Mouse (Mus musculus) MEL (cell line): ENCODE measurements around the gene Pex11a. TPM values are rescaled to one million over a fixed set of nuclear protein-coding genes. Genes with fewer than 3 reads are reported as not detected.

ENCODE experiments used
- DNase-seq: peaks from one replicate; pipeline ENCODE4 v3.0.0; 2011; ENCODE audit warnings: low read depth, low spot score
- H3K27ac ChIP-seq: 2 replicates; pipeline ENCODE4 v1.5.1; 2012; ENCODE audit warnings: low read depth, mild to moderate bottlenecking, control low read depth, low read length, moderate library complexity; ENCODE audit not compliant: control insufficient read depth
- H3K27me3 ChIP-seq, 2 experiments: fragments of 150-350 bp in 1 of 2; sonication (generic) in 1 of 2; 2 replicates each; pipeline ENCODE4 v1.6.1; 2012; ENCODE audit warnings: low read length in 2 of 2, mild to moderate bottlenecking in 2 of 2, improper control_type of control experiment in 1 of 2, moderate library complexity in 1 of 2; ENCODE audit not compliant: insufficient read depth in 2 of 2, control insufficient read depth in 1 of 2
- H3K36me3 ChIP-seq, 2 experiments: 2 replicates each; pipeline ENCODE4 v1.6.1; 2012 to 2014; ENCODE audit warnings: low read length in 2 of 2, improper control_type of control experiment in 1 of 2, inconsistent platforms in 1 of 2, mild to moderate bottlenecking in 1 of 2; ENCODE audit not compliant: insufficient read depth in 2 of 2, control insufficient read depth in 1 of 2
- H3K4me1 ChIP-seq, 2 experiments: fragments of 150-350 bp in 1 of 2; sonication (generic) in 1 of 2; 2 replicates each; pipeline ENCODE4 v1.6.1; 2012; ENCODE audit warnings: low read length in 2 of 2, improper control_type of control experiment in 1 of 2, mild to moderate bottlenecking in 1 of 2; ENCODE audit not compliant: insufficient read depth in 2 of 2, control insufficient read depth in 1 of 2
- H3K4me3 ChIP-seq, 2 experiments: fragments of 150-350 bp in 1 of 2; sonication (generic) in 1 of 2; 2 replicates each; pipeline ENCODE4 v1.5.1; 2012; ENCODE audit warnings: low read depth in 2 of 2, low read length in 2 of 2, mild to moderate bottlenecking in 2 of 2, moderate library complexity in 2 of 2, control low read depth in 1 of 2, improper control_type of control experiment in 1 of 2; ENCODE audit not compliant: control insufficient read depth in 1 of 2, insufficient read depth in 1 of 2
- H3K79me2 ChIP-seq: 2 replicates; pipeline ENCODE4 v1.6.1; 2012; ENCODE audit warnings: mild to moderate bottlenecking, low read length, moderate library complexity; ENCODE audit not compliant: control insufficient read depth, poor library complexity, insufficient read depth
- H3K9ac ChIP-seq: 2 replicates; pipeline ENCODE4 v1.6.1; 2012; ENCODE audit warnings: low read depth, mild to moderate bottlenecking, control low read depth, low read length, moderate library complexity; ENCODE audit not compliant: control insufficient read depth, poor library complexity, severe bottlenecking
- H3K9me3 ChIP-seq: fragments of 150-350 bp; sonication (generic); replicated peaks from 2 replicates; pipeline ENCODE4 v1.6.1; 2012; ENCODE audit warnings: mild to moderate bottlenecking, low read length, improper control_type of control experiment, moderate library complexity; ENCODE audit not compliant: insufficient read depth
- BHLHE40 ChIP-seq: IDR thresholded peaks from 2 replicates; pipeline ENCODE4 v1.6.1; 2012; ENCODE audit warnings: low read depth, mild to moderate bottlenecking, inconsistent platforms, low read length, improper control_type of control experiment, borderline replicate concordance
- CHD1 ChIP-seq: IDR thresholded peaks from 2 replicates; pipeline ENCODE4 v1.6.1; 2012; ENCODE audit warnings: low read depth, mild to moderate bottlenecking, inconsistent platforms, low read length, improper control_type of control experiment
- CTCF ChIP-seq, 3 experiments: IDR thresholded peaks in 2 of 3; conservative IDR thresholded peaks in 1 of 3; 2 replicates each; pipeline ENCODE4 v1.5.1; 2011 to 2012; ENCODE audit warnings: low read length in 3 of 3, low read depth in 2 of 3, mild to moderate bottlenecking in 2 of 3, improper control_type of control experiment in 1 of 3, inconsistent platforms in 1 of 3, mixed read lengths in 1 of 3, moderate library complexity in 1 of 3; ENCODE audit not compliant: control insufficient read depth in 1 of 3, insufficient read depth in 1 of 3, poor library complexity in 1 of 3, severe bottlenecking in 1 of 3
- EP300 ChIP-seq, 2 experiments: IDR thresholded peaks; 2 replicates each; pipeline ENCODE4 v1.6.1; 2011; ENCODE audit warnings: improper control_type of control experiment in 2 of 2, low read length in 2 of 2, low read depth in 1 of 2, mild to moderate bottlenecking in 1 of 2
- ETS1 ChIP-seq: IDR thresholded peaks from 2 replicates; pipeline ENCODE4 v1.6.1; 2012; ENCODE audit warnings: low read depth, mild to moderate bottlenecking, inconsistent platforms, low read length, improper control_type of control experiment, moderate library complexity
- GABPA ChIP-seq: IDR thresholded peaks from 2 replicates; pipeline ENCODE4 v1.6.1; 2012; ENCODE audit warnings: low read depth, mild to moderate bottlenecking, inconsistent platforms, low read length, improper control_type of control experiment, moderate library complexity
- GATA1 ChIP-seq: IDR thresholded peaks from 2 replicates; pipeline ENCODE4 v1.6.1; 2011; ENCODE audit warnings: low read depth, low read length, improper control_type of control experiment
- KAT2A ChIP-seq: conservative IDR thresholded peaks from 2 replicates; pipeline ENCODE4 v1.6.1; 2012; ENCODE audit warnings: low read depth, low read length, improper control_type of control experiment, inconsistent platforms
- MAFK ChIP-seq: IDR thresholded peaks from 2 replicates; pipeline ENCODE4 v1.6.1; 2011; ENCODE audit warnings: low read depth, mild to moderate bottlenecking, low read length, improper control_type of control experiment, borderline replicate concordance
- MAZ ChIP-seq: IDR thresholded peaks from 2 replicates; pipeline ENCODE4 v1.6.1; 2012; ENCODE audit warnings: low read depth, mild to moderate bottlenecking, inconsistent platforms, low read length, improper control_type of control experiment
- MEF2A ChIP-seq: IDR thresholded peaks from 2 replicates; pipeline ENCODE4 v1.6.1; 2014; ENCODE audit warnings: low read depth, mild to moderate bottlenecking, inconsistent platforms, low read length, improper control_type of control experiment; ENCODE audit not compliant: poor library complexity, insufficient replicate concordance, severe bottlenecking; ENCODE audit errors: extremely low read depth
- MYC ChIP-seq: IDR thresholded peaks from 2 replicates; pipeline ENCODE4 v1.6.1; 2011; ENCODE audit warnings: low read depth, mild to moderate bottlenecking, low read length, improper control_type of control experiment, moderate library complexity
- NELFE ChIP-seq: IDR thresholded peaks from 2 replicates; pipeline ENCODE4 v1.6.1; 2011; ENCODE audit warnings: low read depth, low read length, improper control_type of control experiment
- RAD21 ChIP-seq: IDR thresholded peaks from 2 replicates; pipeline ENCODE4 v1.6.1; 2011; ENCODE audit warnings: mild to moderate bottlenecking, low read depth, low read length, improper control_type of control experiment
- SIN3A ChIP-seq: IDR thresholded peaks from 2 replicates; pipeline ENCODE4 v1.6.1; 2012; ENCODE audit warnings: low read length, improper control_type of control experiment, inconsistent platforms
- SMC3 ChIP-seq: IDR thresholded peaks from 2 replicates; pipeline ENCODE4 v1.6.1; 2011; ENCODE audit warnings: low read depth, low read length, improper control_type of control experiment
- TAL1 ChIP-seq: IDR thresholded peaks from 2 replicates; pipeline ENCODE4 v1.6.1; 2012; ENCODE audit warnings: mild to moderate bottlenecking, inconsistent platforms, low read length, moderate library complexity, mixed read lengths
- TCF12 ChIP-seq: IDR thresholded peaks from 2 replicates; pipeline ENCODE4 v1.6.1; 2014; ENCODE audit warnings: low read depth, mild to moderate bottlenecking, inconsistent platforms, low read length, improper control_type of control experiment, moderate library complexity
- polyA plus RNA-seq, 2 experiments: library from polyadenylated mRNA; stranded (reverse) in 1 of 2; unstranded in 1 of 2; fragments of >175 nt in 1 of 2; fragments of >200 nt in 1 of 2; gene quantifications; 2 replicates each; pipeline versions ENCODE4 v1.2.1 to v1.2.4; 2012; ENCODE audit warnings: low replicate concordance in 2 of 2, low read depth in 1 of 2; ENCODE audit not compliant: insufficient read length in 2 of 2, insufficient read depth in 1 of 2, missing spikeins in 1 of 2
- total RNA-seq: library from RNA; depleted of rRNA; stranded (reverse); fragments of 300-350 nt; gene quantifications from 2 replicates; pipeline ENCODE4 v1.2.3, GENCODE M21; 2012

Gene Pex11a
- total and polyA plus RNA-seq, 3 experiments, result 3.9 to 8.7 TPM; not detected in 1

DNA sequence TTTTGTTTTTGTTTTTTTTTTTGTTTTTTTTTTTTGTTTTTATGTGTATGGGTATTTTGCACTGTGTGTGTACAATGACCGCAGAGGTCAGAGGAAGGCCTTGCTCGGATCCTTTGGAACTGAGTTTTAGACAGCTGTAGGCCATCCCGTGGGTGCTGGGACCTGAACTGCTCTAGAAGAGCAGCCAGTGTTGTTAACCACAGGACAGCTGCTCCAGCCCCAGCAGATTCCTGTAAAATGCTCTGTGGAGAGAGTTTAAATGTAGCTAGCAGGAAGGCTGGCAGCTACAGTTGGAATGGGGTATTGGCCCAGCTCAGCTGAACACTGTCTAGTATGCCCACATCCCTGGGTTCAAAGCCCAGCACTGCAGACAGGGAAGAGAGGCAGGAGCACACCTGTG, 26.7 kb upstream of the Pex11a start:
- H3K4me1 ChIP-seq, result peaks cover 0 to 3% of the 10 kb centered on the region in 2 experiments; a peak in 1 of 4 replicates
- no peaks in the 10 kb centered on the region for H3K9me3 ChIP-seq
- TF ChIP-seq GATA1 (no peak), MAFK (no peak), NELFE (no peak), MYC (no peak), TAL1 (no peak), TCF12 (no peak), MAZ (no peak), GABPA (no peak), SMC3 (no peak), MEF2A (no peak), BHLHE40 (no peak)
- no peak for DNase-seq
- no peak overlapping the region for H3K27ac ChIP-seq
- peaks cover 0 to 3% of the 10 kb centered on the region in 2 experiments; a peak in 2 of 4 replicates for H3K27me3 ChIP-seq
- H3K9ac ChIP-seq, result no peak overlapping the region
- no peaks in the 10 kb centered on the region for H3K79me2 ChIP-seq
- no peak overlapping the region for H3K4me3 ChIP-seq
- no peaks in the 10 kb centered on the region for H3K36me3 ChIP-seq

- H3K9me3 ChIP-seq, result no peaks in the 10 kb centered on the region
- no peak overlapping the region for H3K4me3 ChIP-seq
- peaks cover 0 to 3% of the 10 kb centered on the region in 2 experiments; a peak in 2 of 4 replicates for H3K27me3 ChIP-seq
- H3K79me2 ChIP-seq, result no peaks in the 10 kb centered on the region
- H3K4me1 ChIP-seq, result peaks cover 1 to 12% of the 10 kb centered on the region in 2 experiments
- TF ChIP-seq SMC3 (peak; percentile 53), SIN3A (no peak), MYC (peak; percentile 49; the same call in 1 of the 2 replicates), RAD21 (peak; percentile 27), KAT2A (no peak), CTCF (IDR thresholded peaks at IDR 0.05 in 2 of 3, conservative IDR thresholded peaks at IDR 0.05 in 1 of 3; ENCODE audit: control insufficient read depth in 1 of 3, insufficient read depth in 1 of 3, low read depth in 2 of 3, low read length in 3 of 3, poor library complexity in 1 of 3, severe bottlenecking in 1 of 3) (peak; percentile 19 to 61 (median 29); a peak in 5 of 6 replicates), CHD1 (no peak), ETS1 (no peak), EP300 (IDR thresholded peaks at IDR 0.05; ENCODE audit: low read depth in 1 of 2, low read length in 2 of 2) (no peak)
- peak; percentile 37 for DNase-seq
- H3K9ac ChIP-seq, result no peak overlapping the region
- H3K36me3 ChIP-seq, result peaks cover 0 to 9% of the 10 kb centered on the region in 2 experiments; a peak in 2 of 4 replicates
- H3K27ac ChIP-seq, result no peak overlapping the region
Measured at GRCm38 (mm10) chr7:79765991-79766390, 23.1 kb upstream of the Pex11a start.
